Mouse (Mus musculus): Measurements from ENCODE around the gene Creb3l1. TPM values are rescaled to one million over a fixed set of nuclear protein-coding genes. Genes with fewer than 3 reads are reported as not detected.

Gene Creb3l1
- total RNA-seq, 2 experiments from 2014 or later = 0.08 TPM; not detected in 1

- no peak for ATAC-seq (replicated peaks; ENCODE audit: low FRiP score, poor library complexity, severe bottlenecking)
These were observed 52.2 kb downstream of the Creb3l1 start for GRCm38 (mm10) chr2:91972121-91972566.

- ATAC-seq (replicated peaks; ENCODE audit: low FRiP score, poor library complexity, severe bottlenecking) = no peak
These were observed 52.8 kb downstream of the Creb3l1 start for GRCm38 (mm10) chr2:91971231-91972097.

GRCm38 (mm10) chr2:91967962-91968361, 56.3 kb downstream of the Creb3l1 start:
- ATAC-seq (replicated peaks; ENCODE audit: low FRiP score, poor library complexity, severe bottlenecking) = no peak

DNA sequence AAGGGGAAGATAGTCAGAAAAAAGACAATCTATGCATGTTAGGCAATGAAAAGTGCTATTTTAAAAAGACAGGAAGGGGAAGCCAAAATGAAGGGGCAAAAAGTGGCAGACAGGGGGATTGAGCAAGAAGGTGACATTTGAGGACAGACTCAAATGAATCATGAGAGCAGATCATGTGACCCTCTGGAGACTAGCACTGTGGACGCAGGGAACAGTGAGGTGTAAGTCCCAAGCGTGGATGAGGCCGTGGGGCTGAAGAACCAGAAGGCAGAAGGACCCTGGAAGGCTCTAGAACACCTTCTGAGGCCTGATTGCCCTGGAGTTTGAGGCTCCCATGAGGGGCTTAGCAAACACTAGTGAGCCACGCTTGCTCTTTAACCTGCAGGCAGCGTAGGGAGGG, 57.9 kb downstream of the Creb3l1 start:
- no peak for ATAC-seq (replicated peaks; ENCODE audit: low FRiP score, poor library complexity, severe bottlenecking)

DNA sequence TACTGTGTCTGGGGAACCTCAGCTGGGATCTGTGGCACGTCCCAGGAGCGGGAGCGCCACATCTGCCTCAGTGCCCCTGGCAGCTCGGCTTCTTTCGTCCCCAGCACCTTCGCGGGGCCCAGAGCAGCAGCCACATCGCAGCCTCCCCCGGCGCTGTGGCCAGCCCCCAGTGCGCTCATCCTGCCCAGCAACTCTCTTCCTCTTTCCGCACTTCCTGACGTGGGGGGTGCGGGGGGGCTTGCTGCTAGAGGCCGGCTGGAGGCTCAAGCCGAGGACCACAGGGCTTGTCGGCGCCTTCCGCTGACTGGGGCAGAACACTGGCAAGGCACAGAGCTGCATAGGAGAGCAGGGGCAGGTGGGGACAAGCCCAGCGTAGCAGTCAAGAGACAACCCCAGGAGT, 58.9 kb downstream of the Creb3l1 start:
- no peak for ATAC-seq (replicated peaks; ENCODE audit: low FRiP score, poor library complexity, severe bottlenecking)

DNA sequence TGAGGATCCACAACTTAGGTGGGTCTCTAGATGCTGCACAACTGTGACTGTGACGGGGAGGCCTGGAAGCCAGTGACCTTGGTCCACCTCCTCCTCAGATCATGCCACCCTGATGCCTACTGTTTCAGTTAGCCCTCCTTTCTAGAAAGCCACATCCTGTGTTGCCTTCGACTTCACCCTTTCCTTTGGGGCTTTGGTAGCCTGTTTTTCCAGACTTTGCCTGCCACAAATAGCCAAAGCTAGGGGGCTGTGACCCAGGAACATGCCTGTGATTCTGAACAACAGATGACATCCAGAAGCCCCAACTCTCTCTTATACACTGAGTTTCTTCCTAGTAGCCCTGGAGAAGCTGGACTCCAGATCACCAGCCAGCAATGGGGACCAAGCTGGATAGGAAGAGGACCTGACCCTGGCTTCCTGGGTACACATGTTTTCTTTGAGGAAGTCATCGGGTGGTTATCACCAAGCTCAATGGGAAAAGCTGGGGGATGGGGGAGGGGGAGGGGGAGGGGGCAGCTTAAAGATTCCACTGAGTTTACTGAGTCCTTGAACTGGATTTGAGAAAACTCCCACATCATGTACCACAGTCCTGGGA, 59.6 kb downstream of the Creb3l1 start:
- ATAC-seq (replicated peaks; ENCODE audit: low FRiP score, poor library complexity, severe bottlenecking) = no peak

DNA sequence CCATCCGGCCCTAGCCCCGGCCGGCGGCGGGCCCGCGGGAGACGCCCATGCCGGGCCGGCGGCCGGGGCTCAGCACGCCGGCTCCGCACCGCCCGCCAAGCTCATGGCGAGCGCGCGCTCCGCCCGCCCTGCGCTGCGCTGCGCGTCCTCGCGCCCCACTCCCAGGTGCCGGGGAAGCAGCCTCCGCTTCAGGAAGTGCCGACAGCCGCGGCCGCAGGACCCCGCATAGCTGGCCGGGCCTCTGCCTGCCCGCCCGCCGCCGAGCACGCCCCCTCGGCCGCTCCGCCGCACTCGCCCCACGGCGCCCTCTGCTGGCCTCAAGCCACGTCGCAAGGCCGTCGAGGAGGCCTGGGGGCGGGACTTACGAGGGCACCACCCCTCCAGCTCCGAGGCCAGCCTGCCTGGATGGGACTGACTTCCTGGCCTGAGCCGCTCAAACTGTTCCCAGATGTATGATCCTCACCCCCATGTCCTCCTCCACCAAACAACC, 60.8 kb downstream of the Creb3l1 start:
- ATAC-seq (replicated peaks; ENCODE audit: low FRiP score, poor library complexity, severe bottlenecking) = peak; percentile 86

DNA sequence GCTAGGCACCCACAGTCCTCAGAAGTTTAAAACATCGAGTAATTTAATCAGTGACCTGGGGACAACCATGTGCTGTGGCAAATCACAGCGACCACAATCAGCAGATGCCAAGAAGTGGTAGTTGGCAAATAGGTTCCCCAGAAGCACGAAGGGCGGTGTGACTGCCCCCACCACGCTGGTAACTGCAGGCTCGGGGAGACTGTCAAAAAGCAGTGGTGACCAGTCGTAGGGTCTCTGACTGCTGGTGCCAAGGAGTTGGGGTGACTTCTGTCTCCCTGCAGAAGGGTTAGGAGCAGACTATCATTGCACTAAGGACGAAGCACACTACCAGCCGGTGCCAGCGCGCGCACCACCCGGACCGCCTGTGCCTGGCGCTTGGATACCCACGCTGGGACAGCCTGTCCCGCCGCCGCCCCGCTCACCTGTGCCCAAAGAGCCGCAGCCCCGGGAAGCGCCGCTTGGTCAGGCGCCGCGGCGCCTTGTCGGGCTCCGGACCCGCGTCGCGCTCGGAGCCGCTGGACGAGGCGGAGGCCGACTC, 61.4 kb downstream of the Creb3l1 start:
- no peak for ATAC-seq (replicated peaks; ENCODE audit: low FRiP score, poor library complexity, severe bottlenecking)

- no peak for ATAC-seq (replicated peaks; ENCODE audit: low FRiP score, poor library complexity, severe bottlenecking)
These were observed 62.2 kb downstream of the Creb3l1 start for GRCm38 (mm10) chr2:91961901-91962761.

DNA sequence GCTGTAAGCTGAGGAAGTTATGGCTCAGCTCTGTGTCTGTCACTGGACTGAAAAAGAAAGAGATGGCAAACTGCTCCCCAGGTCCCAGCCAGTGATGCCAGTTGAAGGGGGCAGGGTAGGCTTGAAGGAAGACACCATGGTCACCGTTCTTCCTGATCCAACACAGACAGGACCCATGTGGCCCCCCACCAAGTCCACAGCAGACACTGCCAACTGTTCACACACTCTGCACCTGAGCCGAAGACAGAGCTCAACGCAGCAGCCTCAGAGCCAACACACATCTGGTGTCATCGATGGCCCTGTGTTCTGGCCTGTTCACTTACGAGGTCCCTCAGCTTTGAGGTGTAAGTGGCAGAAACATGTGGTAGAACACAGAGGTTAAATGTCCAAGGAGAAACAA, 63.8 kb downstream of the Creb3l1 start:
- no peak for ATAC-seq (replicated peaks; ENCODE audit: low FRiP score, poor library complexity, severe bottlenecking)

DNA sequence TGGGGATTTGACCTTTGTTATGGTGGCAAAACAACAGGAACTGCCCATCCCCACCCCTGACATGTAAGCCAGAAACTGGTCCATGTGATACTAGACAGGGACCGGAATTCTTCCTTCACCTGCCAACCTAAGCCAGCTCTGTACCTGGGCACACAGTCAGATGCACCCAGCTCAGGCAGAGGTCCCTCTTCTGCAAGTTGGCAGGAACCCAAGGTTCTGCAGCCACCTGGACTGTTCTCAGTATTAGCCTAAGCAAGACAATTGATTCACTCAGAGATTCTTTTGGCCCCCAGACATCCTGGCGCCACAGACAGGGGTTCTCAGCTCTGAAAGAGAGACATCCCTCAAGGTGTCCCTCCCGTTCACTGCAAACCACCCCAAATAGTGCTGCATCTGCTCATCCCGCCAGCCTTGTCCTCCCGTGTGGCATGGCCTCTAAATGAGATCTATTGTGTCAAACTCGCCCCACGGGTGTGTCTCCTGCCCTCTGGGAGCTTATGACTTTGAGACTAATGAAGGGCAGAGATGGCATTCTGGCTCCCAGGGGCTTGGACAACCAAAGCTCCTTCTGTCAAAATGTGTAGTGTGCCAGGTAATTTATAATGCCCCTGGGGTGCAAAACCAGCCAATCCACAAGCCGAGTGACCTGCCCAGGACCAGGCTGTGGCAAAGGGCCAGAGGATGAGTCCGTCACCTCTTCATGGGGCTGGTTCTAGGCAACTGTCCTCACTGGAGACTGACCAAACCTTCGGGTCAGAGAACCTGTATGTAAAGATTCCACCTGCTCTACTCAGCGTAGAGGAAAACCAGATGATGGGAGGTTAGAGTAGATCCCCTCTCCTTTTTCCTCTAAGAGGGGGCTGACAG, 64.5 kb downstream of the Creb3l1 start:
- ATAC-seq (replicated peaks; ENCODE audit: low FRiP score, poor library complexity, severe bottlenecking) = no peak

- peak; percentile 30; the same call in 1 of the 2 replicates for ATAC-seq (replicated peaks; ENCODE audit: low FRiP score, poor library complexity, severe bottlenecking)
These were observed 65.4 kb downstream of the Creb3l1 start for GRCm38 (mm10) chr2:91958701-91959457.

DNA sequence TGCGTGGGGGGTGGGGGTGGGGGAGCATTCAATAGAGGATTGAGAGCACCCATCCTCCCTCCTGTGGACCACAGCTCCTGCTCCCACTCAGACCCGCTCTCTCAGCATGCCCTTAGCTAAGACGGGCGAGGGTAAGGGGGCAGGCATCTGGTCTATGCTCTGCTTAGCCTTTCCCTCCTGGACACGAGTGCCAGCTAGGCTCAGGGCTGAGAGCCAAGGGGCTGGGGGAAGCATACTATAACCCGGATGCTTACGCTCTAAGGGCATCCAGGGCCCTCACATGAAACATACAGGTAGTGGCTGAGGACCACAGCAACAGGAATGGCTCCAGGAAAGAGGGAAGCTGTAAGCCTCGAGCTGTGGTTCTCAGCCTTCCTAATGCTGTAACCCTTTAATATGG, 66.3 kb downstream of the Creb3l1 start:
- ATAC-seq (replicated peaks; ENCODE audit: low FRiP score, poor library complexity, severe bottlenecking) = no peak

DNA sequence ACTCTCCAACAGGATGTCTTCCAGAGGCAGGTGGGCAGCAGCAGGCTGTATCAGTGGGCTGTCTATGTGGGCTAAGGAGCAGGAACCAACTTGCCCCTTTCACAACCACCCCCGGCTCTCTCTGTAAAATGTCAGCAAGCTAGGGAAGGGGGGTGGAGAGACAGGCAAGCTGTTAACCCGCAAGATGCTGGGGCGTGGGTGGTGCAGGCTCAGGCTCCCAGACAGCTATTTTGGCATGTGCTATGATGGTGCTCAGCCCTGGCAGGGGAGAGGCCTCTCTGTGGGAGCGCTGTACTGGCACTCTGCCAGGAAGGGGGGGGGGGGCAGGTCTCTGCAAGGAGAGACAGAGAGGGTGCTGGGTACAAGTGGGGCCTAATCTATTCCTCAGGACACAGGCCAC, 67.2 kb downstream of the Creb3l1 start:
- ATAC-seq (replicated peaks; ENCODE audit: low FRiP score, poor library complexity, severe bottlenecking) = no peak

DNA sequence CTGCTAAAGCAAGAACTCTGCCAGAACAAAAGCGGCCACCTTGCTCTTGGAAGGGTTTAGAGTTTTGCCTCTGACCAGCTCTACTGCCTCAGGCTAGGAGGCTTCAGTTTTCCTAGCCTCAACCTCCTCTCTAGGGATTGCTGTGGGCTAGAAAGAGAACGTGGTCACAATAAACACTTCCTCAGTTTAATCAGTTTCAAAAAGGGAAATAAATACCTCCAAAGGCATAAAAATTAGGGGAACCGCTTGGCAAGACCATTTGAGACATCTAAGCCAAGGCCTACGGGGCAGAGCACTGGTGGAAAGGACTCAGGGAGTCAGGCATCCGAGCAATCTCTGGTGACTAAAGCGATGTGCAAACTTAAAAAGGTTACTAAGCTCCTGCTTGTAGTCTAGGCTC, 68.4 kb downstream of the Creb3l1 start:
- no peak for ATAC-seq (replicated peaks; ENCODE audit: low FRiP score, poor library complexity, severe bottlenecking)

DNA sequence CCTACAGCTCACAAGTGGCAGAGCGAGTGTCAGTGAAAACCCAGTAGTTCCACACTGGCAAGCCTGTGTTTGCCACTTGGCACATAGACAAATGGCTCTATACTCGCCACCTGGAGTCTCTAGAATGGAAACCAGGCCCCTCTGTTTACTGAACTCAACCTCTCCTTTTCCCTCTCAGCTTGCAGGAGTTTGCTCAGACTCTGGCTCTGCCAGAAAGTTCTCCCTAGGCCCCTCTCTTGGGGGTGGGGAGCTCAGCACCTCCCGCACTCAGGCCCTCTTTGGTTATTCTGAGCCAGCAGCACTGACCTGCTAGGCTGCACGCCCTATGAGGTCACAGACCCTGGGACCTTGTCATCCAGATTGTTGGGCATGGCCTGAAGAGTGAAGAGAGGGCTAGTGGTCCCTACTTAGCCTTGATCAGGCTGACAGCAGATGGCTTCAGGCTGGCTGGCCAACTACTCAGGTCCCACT, 69.1 kb downstream of the Creb3l1 start:
- no peak for ATAC-seq (replicated peaks; ENCODE audit: low FRiP score, poor library complexity, severe bottlenecking)

GRCm38 (mm10) chr2:91953825-91954224, 70.5 kb downstream of the Creb3l1 start:
- no peak for ATAC-seq (replicated peaks; ENCODE audit: low FRiP score, poor library complexity, severe bottlenecking)
